Mouse (Mus musculus) cortical plate, adult 2 months (tissue): ENCODE results near the gene Taldo1. TPM values are rescaled to one million over a fixed set of nuclear protein-coding genes. Genes with fewer than 3 reads are reported as not detected.

ENCODE experiments used
- H3K27ac ChIP-seq: fragments of 200-500 bp; 2 replicates; pipeline ENCODE4 v1.5.1; 2012; ENCODE audit warnings: low read length, control low read depth, inconsistent platforms; ENCODE audit not compliant: insufficient read depth
- H3K4me1 ChIP-seq: fragments of 200-500 bp; 2 replicates; pipeline ENCODE4 v1.6.1; 2011; ENCODE audit warnings: low read length; ENCODE audit not compliant: control insufficient read depth, insufficient read depth
- H3K4me3 ChIP-seq: fragments of 200-500 bp; 2 replicates; pipeline ENCODE4 v1.5.1; 2011; ENCODE audit warnings: mild to moderate bottlenecking, low read length, control low read depth; ENCODE audit not compliant: insufficient read depth
- CTCF ChIP-seq: fragments of 200-500 bp; IDR thresholded peaks from 2 replicates; pipeline ENCODE4 v1.5.1; 2011; ENCODE audit warnings: mild to moderate bottlenecking, control low read depth, low read length; ENCODE audit not compliant: insufficient read depth; ENCODE audit errors: extremely low read depth
- POLR2A ChIP-seq: fragments of 200-500 bp; IDR thresholded peaks from 2 replicates; pipeline ENCODE4 v1.6.1; 2011; ENCODE audit warnings: mild to moderate bottlenecking, low read length, control low read depth; ENCODE audit not compliant: insufficient read depth; ENCODE audit errors: extremely low read depth
- polyA plus RNA-seq: library from polyadenylated mRNA; depleted of rRNA; stranded (reverse); fragments of >200 nt; gene quantifications from 2 replicates; pipeline ENCODE4 v1.2.3, GENCODE M21; 2012

The Taldo1 gene
- polyA plus RNA-seq, 1 experiment: 193 TPM

DNA sequence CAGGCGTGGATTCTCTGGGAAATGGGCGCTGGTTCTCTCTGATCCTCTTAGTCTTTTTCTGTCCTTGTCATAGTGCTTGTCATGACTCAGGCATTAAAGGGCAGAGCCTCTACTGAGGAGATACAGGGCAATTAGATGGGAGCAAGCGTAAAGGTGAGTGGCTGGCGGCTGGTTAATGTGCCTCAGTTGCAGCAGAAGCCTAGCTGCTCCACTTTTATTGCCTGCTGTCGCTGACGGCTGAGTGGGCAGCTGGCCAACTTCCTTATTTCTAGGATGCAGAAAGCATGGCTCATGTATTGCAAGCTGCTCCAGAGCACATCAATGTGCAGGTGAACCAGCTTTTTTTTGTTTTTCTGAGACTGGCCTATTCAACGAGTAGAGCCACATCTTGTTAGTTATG lies 27.0 kb downstream of the Taldo1 start:
- H3K4me3 ChIP-seq: no peak overlapping the region
- no peak for TF ChIP-seq CTCF
- TF ChIP-seq POLR2A: no peak
- no peaks in the 10 kb centered on the region for H3K4me1 ChIP-seq
- no peak overlapping the region for H3K27ac ChIP-seq

DNA sequence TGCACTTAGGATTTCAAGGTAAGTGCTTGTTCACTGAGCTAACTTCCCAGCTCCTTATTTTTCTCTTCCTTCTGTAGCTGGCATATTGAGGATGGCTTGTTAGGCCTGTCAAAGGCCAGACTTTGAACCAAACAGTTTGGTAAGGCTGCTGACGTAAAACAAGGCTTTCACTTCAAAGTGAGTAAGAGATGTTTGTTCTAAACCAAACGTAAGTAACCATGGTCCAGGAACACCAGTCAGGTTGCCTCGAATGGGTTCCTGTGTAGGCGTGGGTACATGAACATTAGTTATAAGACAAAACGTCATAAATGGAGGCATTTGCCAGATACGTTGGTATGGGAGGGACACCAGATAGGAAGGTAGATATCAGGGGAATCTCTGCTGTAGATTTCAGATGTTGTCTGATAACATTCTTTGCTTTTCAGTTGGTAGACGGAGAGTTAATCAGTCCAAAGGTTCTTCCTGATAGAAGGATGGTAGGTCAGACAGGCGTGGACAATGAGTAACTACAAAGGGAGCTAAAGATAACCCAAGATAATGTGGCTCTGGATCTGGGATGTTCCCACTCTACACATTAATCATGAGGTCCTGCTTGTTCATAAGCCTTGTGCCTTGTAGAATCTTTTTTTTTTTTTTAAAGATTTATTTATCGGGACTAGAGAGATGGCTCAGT lies 28.2 kb downstream of the Taldo1 start:
- TF ChIP-seq CTCF: no peak
- TF ChIP-seq POLR2A: no peak
- H3K27ac ChIP-seq: no peak overlapping the region
- no peak overlapping the region for H3K4me3 ChIP-seq
- no peaks in the 10 kb centered on the region for H3K4me1 ChIP-seq

DNA sequence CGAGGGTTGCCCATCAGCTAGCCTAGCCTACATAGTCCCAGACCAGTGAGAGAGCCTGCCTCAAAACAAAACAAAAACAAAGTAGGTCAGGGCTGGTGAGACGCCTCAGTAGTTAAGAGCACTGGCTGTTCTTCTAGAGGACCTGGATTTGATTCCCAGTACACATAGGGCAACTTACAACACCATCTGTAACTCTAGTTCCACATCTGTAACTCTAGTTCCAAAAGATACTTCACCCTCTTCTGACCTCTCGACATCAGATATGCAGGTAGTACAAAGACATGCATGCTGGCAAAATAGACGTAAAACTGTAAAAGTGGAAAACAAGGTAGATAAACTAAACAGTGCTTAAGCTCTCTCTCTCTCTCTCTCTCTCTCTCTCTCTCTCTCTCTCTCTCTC lies 31.8 kb downstream of the Taldo1 start:
- TF ChIP-seq POLR2A (no peak), CTCF (no peak)
- Histone ChIP-seq H3K27ac (no peak overlapping the region), H3K4me1 (no peaks in the 10 kb centered on the region), H3K4me3 (no peak overlapping the region)

DNA sequence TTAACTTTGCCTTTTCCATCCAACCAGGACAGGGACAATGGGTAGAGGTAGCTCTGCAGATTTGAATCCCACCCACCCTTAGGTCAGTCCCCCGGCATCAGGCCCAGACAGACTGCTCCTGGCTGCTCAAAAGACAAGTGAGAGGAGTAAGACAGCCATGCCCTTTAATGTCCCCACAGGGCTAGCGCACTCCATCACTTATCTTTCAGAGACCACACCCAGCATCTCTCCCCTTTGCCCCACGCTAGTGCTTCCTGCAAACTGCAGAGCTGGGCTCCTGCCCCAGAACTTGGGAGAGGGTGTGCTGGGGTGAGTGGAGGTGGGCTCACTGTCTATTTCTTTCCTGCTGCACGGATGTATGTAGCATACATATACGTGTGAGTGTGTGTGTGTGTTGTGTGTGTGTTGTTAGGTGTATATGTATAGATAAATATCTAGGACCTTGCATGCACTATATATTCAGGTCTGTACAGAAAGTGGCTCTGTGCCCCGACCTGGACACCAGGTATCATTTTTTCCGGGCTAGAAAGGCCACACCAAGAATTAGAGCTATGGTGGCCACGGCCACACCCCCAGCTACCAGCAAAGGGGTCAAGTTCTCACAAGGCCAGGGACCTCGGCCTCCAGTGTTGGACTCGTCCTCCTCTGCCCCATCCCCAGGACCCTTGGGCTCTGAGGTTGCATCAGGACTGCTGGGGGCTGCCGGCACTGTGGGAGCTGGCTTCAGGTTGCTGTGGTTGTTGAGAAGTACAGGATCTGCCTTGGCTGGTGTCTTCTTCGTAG lies 35.1 kb downstream of the Taldo1 start:
- H3K4me1 ChIP-seq: no peaks in the 10 kb centered on the region
- no peak overlapping the region for H3K27ac ChIP-seq
- TF ChIP-seq CTCF (no peak), POLR2A (0 out of 2 replicates have a peak, but pooled peaks have one; percentile 10)
- no peak overlapping the region for H3K4me3 ChIP-seq

DNA sequence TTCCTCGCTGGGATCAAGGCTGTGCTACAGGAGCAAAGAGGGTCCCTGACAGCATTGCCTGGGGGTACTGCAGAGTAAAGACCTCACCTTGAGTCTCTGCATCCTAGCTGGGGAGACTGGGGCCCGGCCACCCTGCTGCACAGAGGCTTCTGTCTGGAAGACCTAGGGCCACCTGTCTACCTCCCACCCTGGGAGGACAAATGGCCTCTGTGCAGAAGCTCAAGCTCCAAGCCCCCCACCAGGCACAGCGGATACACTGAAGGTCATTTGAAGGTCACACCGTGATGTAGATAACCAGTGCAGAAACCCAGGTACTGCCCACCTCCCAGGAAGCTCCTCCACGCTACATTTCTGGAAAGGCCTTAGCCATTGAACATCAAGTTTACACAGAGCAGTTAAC lies 36.7 kb downstream of the Taldo1 start:
- H3K4me1 ChIP-seq: no peaks in the 10 kb centered on the region
- peak overlapping the region; percentile 16 for H3K27ac ChIP-seq
- peak overlapping the region; percentile 62 for H3K4me3 ChIP-seq
- no peak for TF ChIP-seq POLR2A
- TF ChIP-seq CTCF: no peak

DNA sequence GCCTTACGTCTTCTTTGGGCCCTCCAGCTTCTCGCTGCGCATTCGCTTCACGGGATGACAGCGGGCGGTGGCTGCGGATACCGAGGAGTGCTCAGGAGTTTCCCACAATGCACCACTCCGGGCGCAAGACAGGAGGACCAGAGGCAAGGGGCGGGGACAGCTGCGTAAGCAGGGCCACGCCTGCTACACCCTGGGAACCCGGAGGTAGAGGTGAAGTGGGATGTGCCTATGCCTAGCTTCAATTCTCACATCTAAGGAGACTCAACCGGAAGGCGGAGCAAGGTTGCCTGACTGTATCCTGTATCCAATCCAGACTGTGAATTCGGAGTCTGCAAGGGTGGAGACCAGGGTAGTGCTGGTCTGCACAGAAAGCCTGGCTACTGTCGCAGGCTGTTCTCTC lies 37.3 kb downstream of the Taldo1 start, which contains the start of gene Cend1:
Cend1 (minus strand) TSS at position 182 of the 400 bp plus-strand sequence.
- TF ChIP-seq CTCF (no peak), POLR2A (peak; percentile 85)
- peak within 1 kb of the TSS; percentile 62 for H3K4me3 ChIP-seq
- peak within 1 kb of the TSS; percentile 16 for H3K27ac ChIP-seq
- no peaks in the 10 kb centered on the region for H3K4me1 ChIP-seq

DNA sequence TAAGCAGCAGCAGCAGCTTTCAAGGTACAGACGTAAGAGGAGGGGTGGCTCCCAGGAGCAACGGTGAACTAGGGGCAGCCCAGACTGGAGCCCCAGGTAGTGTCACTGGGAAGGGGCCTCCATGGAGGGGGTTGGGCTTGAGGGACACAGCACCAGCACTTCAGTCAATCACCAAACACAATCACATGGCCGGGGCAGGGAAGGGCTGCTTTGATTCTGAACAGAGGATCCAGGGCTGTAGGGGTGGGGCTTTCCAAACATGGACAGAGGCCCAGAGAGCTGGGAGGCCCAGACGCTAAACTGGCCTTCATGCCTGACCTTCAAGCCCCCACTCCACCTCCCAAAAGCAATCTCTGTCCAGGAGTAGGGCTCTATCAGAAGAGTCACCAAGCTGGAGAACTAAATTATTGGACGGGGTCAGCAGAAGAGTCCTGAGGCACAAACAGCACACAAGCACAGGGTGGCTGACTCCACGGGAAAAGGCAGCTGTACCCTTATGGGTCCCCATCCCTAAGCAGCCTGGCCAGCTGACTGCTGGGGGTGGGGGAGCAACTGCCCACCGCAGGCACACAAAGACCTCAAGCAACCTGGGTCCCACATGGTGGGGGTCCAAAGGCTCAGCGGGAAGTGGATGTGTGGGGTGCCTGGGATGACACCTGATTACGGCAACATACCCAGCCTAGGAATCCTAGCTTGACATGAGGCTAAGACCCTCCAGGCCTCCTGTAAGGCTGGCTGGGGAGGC lies 38.0 kb downstream of the Taldo1 start:
- Histone ChIP-seq H3K4me3 (peak overlapping the region; percentile 62; the same call in 1 of the 2 replicates), H3K27ac (no peak overlapping the region), H3K4me1 (no peaks in the 10 kb centered on the region)
- no peak for TF ChIP-seq CTCF
- 0 out of 2 replicates have a peak, but pooled peaks have one; percentile 18 for TF ChIP-seq POLR2A

DNA sequence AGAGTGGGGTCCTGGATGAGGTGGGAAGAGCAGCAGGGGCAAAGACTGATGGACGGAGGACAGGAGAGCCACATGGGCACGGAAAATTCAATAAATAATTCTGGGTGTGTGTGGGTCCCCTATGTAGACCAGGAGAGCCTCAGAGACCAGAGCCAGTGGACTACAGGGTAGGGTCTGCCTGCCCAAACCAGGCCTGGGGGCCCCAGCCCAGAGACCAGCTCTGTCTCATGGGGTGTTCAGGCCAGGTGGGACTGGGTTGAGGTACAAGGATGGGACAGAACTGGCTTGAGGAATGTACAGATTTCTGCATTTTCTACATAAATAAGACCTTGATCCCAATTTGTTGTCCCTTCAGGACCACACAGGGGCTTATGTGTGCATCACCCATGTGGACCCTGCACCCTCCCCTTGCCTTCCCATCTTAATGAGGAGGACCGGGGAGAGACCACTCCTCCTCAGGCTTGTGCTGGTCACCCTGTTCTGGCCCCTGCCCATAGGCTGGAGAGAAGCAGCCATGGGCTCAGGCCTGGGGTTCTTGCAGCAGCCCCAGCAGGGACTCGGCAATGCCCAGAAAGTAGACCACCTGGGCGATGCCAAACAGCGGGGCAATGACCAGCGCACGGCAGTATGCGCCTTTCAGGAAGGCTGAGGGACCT lies 38.7 kb downstream of the Taldo1 start:
- H3K4me3 ChIP-seq: no peak overlapping the region
- peaks cover 4% of the 10 kb centered on the region; the same call in 1 of the 2 replicates for H3K4me1 ChIP-seq
- TF ChIP-seq CTCF: no peak
- no peak for TF ChIP-seq POLR2A
- no peak overlapping the region for H3K27ac ChIP-seq
